Mouse (Mus musculus) hindbrain, embryonic 14.5 days (tissue): ENCODE data around the gene Gpc6. TPM values are rescaled to one million over a fixed set of nuclear protein-coding genes. Genes with fewer than 3 reads are reported as not detected.
A peak's percentile ranks its signal among the peaks of the same experiment; 100 is the strongest.

Experiments
- ATAC-seq: fragments of 200-750 bp; cut with Nextera tagmentation; 2 replicates; pipeline ENCODE4 v1.8.0; 2017; ENCODE audit warnings: moderate number of reproducible peaks, mild to moderate bottlenecking, moderate TSS enrichment, moderate library complexity; ENCODE audit not compliant: low FRiP score
- DNase-seq: peaks from one replicate; pipeline ENCODE4 v3.0.0-alpha.2; 2015; ENCODE audit warnings: low spot score
- H3K27ac ChIP-seq: fragments of 300-500 bp; sonication (generic); 2 replicates; pipeline ENCODE4 v1.5.1; 2014; ENCODE audit warnings: mild to moderate bottlenecking, moderate library complexity
- H3K27me3 ChIP-seq: fragments of 300-500 bp; sonication (generic); 2 replicates; pipeline ENCODE4 v1.6.1; 2014; ENCODE audit warnings: mild to moderate bottlenecking, low read length, mixed read lengths; ENCODE audit not compliant: control insufficient read depth, insufficient read depth
- H3K36me3 ChIP-seq: fragments of 300-500 bp; sonication (generic); replicated peaks from 2 replicates; pipeline ENCODE4 v1.6.1; 2014; ENCODE audit not compliant: control insufficient read depth, insufficient read depth
- H3K4me1 ChIP-seq: fragments of 300-500 bp; sonication (generic); replicated peaks from 2 replicates; pipeline ENCODE4 v1.6.1; 2014; ENCODE audit warnings: antibody characterized with exemption, low read length, mixed read lengths; ENCODE audit not compliant: control insufficient read depth, insufficient read depth
- H3K4me2 ChIP-seq: fragments of 300-500 bp; sonication (generic); replicated peaks from 2 replicates; pipeline ENCODE4 v1.6.1; 2014; ENCODE audit warnings: mild to moderate bottlenecking, moderate library complexity
- H3K4me3 ChIP-seq: fragments of 300-500 bp; sonication (generic); replicated peaks from 2 replicates; pipeline ENCODE4 v1.5.1; 2014; ENCODE audit warnings: mild to moderate bottlenecking, low read length
- H3K9ac ChIP-seq: fragments of 300-500 bp; sonication (generic); 2 replicates; pipeline ENCODE4 v1.6.1; 2014
- H3K9me3 ChIP-seq: fragments of 300-500 bp; sonication (generic); 2 replicates; pipeline ENCODE4 v1.6.1; 2016; ENCODE audit warnings: low read length; ENCODE audit not compliant: control insufficient read depth
- WGBS: fragments of 180-500 bp; shearing (Covaris S2); extraction: QIAGEN DNeasy Blood & Tissue Kit; methylation state at CpG from one replicate; pipeline ENCODE4 v1.1.7; 2014; 5-methylcytosine and 5-hydroxymethylcytosine counted together
- polyA plus RNA-seq: library from polyadenylated mRNA; unstranded; fragments of >200 nt; fragmentation: Nextera tagmentation; extraction: Ambion mirVana; gene quantifications from 2 replicates; pipeline ENCODE4 v1.2.1, GENCODE M21; 2014

The Gpc6 gene
- polyA plus RNA-seq, 1 experiment from 2014 or later: 18.6 TPM

DNA sequence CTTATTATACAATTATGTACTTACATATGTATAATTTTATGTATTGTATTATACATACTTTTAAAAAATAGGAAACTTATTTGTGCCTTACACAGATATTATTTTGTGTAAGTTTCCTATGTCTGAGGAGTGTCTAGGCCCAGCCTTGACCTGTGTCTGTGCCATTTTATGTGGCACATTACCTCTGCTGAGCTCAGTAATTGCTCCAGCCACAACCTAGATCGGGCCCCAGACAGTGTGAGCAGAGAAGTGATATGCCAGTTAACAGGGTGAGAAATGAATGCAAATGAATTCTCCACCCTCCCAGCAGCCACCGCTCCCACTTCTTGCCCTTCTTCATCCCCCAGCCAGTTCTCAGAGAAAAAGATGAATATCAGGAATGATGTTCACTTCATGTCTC, 848.3 kb downstream of the Gpc6 start:
- no peaks in the 10 kb centered on the region for H3K9me3 ChIP-seq
- DNase-seq: no peak
- no peaks in the 10 kb centered on the region for H3K27me3 ChIP-seq
- no peaks in the 10 kb centered on the region for H3K36me3 ChIP-seq
- peaks cover 4% of the 10 kb centered on the region; the same call in 1 of the 2 replicates for H3K4me1 ChIP-seq
- no peak for ATAC-seq
- H3K4me2 ChIP-seq: no peak overlapping the region
- 34% methylated on average over 2 of the region's 2 CpGs for WGBS
- no peak overlapping the region for H3K27ac ChIP-seq
- no peak overlapping the region for H3K9ac ChIP-seq
- no peak overlapping the region for H3K4me3 ChIP-seq

DNA sequence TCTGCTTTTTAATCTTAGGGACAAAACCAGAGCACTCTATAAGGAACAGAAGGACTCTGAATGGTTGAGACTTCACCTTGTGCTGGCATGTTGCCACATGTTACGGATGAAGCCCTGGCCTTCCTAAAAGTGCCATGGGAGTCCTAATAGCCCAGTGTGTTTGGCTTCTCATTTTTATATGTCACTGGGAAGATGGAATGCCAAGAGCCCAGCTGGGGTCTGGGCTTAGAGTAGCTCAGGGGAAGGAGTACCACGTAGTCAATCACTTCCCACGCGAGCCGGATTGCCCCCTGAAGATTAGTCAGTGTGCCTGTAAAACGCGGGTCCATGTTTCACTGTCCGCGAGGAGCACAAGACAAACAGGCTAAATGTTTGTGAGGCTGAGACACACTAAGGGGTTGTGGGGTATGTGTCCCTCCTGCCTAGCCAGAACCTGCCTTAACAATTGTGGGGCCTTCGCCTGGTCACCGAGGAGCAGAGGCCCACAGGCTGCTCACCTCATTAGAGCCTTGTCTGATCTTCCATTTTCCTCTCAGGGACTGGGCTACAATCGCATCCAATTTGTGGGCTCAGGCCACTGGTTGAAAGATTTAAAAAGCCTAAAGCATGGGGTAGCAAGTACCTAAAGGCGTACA, 852.9 kb downstream of the Gpc6 start:
- Histone ChIP-seq H3K4me3 (no peak overlapping the region), H3K36me3 (no peaks in the 10 kb centered on the region), H3K27ac (no peak overlapping the region), H3K9ac (no peak overlapping the region), H3K9me3 (no peaks in the 10 kb centered on the region), H3K4me2 (no peak overlapping the region), H3K27me3 (no peaks in the 10 kb centered on the region; the same call in 1 of the 2 replicates), H3K4me1 (peaks cover 4% of the 10 kb centered on the region)
- WGBS: 48% methylated on average over 13 of the region's 13 CpGs
- peak; percentile 53; the same call in 1 of the 2 replicates for ATAC-seq
- DNase-seq: no peak

DNA sequence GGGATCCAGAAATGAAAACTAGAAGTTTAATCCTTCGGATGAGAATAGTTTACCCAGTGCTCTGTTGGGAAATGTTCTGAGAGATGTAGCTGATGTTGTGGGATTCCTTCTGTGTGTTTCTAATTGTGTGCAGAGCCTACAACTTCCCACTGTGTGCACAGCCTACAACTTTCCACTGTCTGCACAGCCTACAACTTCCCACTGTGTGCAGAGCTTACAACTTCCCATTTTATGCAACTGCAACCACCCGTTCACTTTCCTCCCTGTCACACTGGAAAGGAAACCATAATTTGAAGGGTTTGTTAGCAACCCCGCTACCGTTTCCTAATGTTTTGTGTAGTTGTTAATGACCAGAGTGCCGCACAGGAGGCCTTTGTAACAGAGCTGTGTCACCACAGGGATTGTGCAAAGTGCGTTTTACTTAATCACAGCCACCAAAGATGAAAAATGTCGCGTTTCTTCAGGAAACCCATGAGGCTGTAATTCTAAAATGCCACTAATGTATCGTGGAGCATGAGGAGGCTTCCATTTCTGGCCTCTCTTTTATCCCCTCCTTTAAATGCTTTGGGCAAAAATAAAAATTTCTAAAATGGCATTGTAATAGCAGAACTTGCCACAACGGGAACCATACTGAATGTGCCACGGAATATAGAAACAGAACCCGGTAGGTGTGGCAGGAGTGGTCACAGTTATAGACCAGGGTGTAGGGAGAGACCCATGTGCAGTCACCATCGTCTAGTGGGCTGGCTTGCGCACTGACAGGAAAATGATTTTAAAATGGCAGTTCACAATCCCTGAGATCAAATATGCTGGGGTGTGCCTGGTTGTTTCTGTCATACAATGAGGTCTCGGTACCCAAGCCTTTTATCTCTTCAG, 853.7 kb downstream of the Gpc6 start:
- Histone ChIP-seq H3K36me3 (no peaks in the 10 kb centered on the region), H3K4me1 (no peaks in the 10 kb centered on the region; the same call in none of the 2 replicates), H3K27ac (no peak overlapping the region), H3K9ac (no peak overlapping the region), H3K4me2 (no peak overlapping the region), H3K4me3 (no peak overlapping the region), H3K9me3 (no peaks in the 10 kb centered on the region), H3K27me3 (no peaks in the 10 kb centered on the region; the same call in 1 of the 2 replicates)
- no peak for ATAC-seq
- WGBS: 62% methylated on average over 15 of the region's 15 CpGs
- DNase-seq: no peak

DNA sequence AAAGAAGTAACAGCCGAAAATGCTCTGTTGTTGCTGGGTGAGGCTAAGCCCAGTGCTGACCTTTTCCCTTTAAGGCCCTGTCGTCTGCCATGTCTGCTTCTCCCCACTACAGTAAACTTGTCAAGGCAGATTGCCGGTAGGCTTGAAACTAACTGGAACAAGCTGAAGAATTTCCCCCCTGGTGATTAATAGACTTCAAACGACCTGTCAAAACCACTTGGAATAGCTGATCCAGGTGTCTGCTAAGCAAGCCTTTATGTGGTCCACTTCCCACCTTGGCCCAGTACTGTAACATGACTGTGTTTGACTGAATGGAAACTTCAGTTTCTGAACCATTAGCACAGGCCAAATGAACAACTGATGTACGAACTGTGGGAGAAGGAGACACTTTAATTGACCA, 856.6 kb downstream of the Gpc6 start:
- H3K36me3 ChIP-seq: no peaks in the 10 kb centered on the region
- H3K9ac ChIP-seq: no peak overlapping the region
- no peak for DNase-seq
- no peak for ATAC-seq
- no peak overlapping the region for H3K4me2 ChIP-seq
- no peak overlapping the region for H3K4me3 ChIP-seq
- peaks cover 5% of the 10 kb centered on the region for H3K4me1 ChIP-seq
- no peak overlapping the region for H3K27ac ChIP-seq
- H3K9me3 ChIP-seq: no peaks in the 10 kb centered on the region
- H3K27me3 ChIP-seq: no peaks in the 10 kb centered on the region; the same call in 1 of the 2 replicates
- WGBS: 66% methylated on average over 5 of the region's 5 CpGs

DNA sequence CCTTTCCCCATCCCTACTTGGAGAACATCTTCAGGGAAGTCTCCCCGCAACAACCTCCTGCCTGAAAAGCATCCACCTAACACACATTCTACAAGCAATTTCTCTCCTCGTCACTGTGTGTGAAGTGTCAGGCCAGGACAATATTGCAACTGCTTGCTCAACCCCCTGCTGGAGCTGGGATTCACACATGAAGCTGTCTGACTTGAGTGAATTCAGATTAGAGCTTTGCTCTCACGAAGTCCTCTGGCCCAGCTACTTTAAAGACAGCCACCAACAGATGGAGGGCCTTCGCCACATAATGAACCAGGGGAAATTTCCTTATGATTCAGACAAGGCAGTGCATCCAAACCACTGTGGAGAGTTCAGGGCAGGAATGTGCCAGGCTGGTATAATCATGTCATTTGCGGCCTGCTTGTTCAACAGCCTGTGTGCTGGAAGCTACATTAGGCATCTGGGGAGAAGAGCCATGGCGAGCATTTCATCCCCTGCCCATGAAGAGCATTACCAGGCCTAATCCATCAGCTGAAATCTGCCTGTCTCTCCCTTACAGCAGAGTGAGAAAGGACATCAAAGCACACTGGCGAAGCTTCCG, 858.7 kb downstream of the Gpc6 start:
- Histone ChIP-seq H3K9ac (peak overlapping the region; percentile 7; the same call in 1 of the 2 replicates), H3K4me1 (peaks cover 5% of the 10 kb centered on the region), H3K36me3 (no peaks in the 10 kb centered on the region), H3K4me2 (no peak overlapping the region), H3K27ac (no peak overlapping the region), H3K4me3 (no peak overlapping the region), H3K27me3 (no peaks in the 10 kb centered on the region; the same call in 1 of the 2 replicates), H3K9me3 (no peaks in the 10 kb centered on the region)
- peak; percentile 56; the same call in 1 of the 2 replicates for ATAC-seq
- WGBS: 56% methylated on average over 8 of the region's 8 CpGs
- DNase-seq: no peak

DNA sequence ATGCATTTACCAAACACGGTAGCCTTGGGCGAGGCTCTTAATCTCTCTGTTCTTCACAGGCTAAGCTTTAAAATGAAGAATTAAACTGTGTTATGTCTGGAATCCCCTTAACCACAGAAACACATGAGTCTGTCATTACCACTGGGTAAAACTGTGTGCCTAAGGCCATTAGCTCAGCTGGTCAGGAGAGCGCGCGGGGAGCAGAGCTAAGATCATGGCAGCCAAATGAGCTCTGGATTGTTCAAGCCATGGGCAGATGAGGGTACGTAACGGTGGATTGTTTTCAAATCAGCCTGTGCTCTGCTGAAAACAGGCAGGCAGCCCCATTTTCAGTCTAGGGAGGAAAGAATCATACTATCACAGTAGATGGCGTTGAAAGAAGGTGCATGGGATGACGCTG, 859.8 kb downstream of the Gpc6 start:
- ATAC-seq: 0 out of 2 replicates have a peak, but pooled peaks have one; percentile 32
- Histone ChIP-seq H3K4me2 (no peak overlapping the region), H3K9ac (no peak overlapping the region), H3K4me3 (no peak overlapping the region), H3K36me3 (no peaks in the 10 kb centered on the region), H3K27me3 (no peaks in the 10 kb centered on the region; the same call in 1 of the 2 replicates), H3K27ac (no peak overlapping the region), H3K4me1 (peaks cover 5% of the 10 kb centered on the region), H3K9me3 (no peaks in the 10 kb centered on the region)
- no peak for DNase-seq
- WGBS: 65% methylated on average over 9 of the region's 9 CpGs

DNA sequence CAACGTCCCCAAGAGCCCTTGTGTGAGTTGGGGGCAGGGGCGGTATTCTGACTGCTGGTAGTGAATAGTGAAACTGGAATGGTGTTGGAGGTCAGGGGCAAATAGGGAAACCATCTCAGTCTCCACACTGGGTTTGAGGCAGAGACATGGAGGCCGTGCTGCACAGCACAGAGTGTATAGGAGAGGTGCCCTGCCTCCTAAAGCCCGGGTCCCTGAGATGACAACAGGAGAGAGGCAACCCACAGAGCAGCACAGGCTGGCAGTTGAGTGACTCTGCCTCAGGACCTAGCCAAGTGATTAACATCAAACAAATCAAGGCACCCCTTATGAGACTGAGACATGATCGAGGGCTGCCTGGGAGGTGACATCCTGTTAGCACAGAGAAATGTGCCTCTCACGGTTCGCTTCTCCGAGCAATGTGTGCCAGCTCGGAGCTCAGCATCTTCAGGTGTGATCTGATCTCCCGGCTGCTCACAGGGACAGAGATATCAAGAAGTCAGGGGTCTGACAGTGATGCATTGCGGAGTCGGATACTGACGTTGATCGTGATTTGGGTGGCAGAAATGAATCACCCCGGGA, 860.5 kb downstream of the Gpc6 start:
- H3K4me3 ChIP-seq: no peak overlapping the region
- H3K36me3 ChIP-seq: no peaks in the 10 kb centered on the region
- no peak overlapping the region for H3K9ac ChIP-seq
- no peak overlapping the region for H3K4me2 ChIP-seq
- no peaks in the 10 kb centered on the region for H3K9me3 ChIP-seq
- peak; percentile 49; the same call in 1 of the 2 replicates for ATAC-seq
- no peak overlapping the region for H3K27ac ChIP-seq
- H3K27me3 ChIP-seq: no peaks in the 10 kb centered on the region
- peaks cover 5% of the 10 kb centered on the region for H3K4me1 ChIP-seq
- WGBS: 62% methylated on average over 15 of the region's 15 CpGs
- no peak for DNase-seq

DNA sequence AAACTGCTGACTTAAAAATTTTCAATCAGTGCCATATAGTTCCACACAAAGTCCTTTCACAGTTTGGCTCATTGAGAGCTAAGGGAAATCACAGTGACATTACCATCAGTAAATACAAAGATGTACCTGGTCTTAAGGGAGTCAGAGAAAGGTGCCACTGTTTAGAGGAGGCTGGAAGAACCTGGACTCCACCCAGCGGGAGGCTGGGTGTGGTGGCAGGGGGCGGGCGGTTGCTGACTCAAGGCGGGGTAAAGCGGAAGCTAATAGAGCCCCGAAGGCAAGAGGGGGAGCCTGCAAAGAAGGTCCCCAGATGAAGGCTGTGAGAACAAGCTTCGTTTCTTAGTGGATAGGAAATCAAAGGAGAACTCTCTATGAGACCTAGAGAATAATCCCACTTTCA, 861.5 kb downstream of the Gpc6 start:
- peaks cover 5% of the 10 kb centered on the region for H3K4me1 ChIP-seq
- no peak overlapping the region for H3K4me3 ChIP-seq
- no peaks in the 10 kb centered on the region for H3K27me3 ChIP-seq
- H3K4me2 ChIP-seq: no peak overlapping the region
- H3K9me3 ChIP-seq: no peaks in the 10 kb centered on the region
- H3K9ac ChIP-seq: no peak overlapping the region
- H3K36me3 ChIP-seq: no peaks in the 10 kb centered on the region
- ATAC-seq (no peak), DNase-seq (no peak)
- H3K27ac ChIP-seq: no peak overlapping the region
- 60% methylated on average over 7 of the region's 7 CpGs for WGBS

DNA sequence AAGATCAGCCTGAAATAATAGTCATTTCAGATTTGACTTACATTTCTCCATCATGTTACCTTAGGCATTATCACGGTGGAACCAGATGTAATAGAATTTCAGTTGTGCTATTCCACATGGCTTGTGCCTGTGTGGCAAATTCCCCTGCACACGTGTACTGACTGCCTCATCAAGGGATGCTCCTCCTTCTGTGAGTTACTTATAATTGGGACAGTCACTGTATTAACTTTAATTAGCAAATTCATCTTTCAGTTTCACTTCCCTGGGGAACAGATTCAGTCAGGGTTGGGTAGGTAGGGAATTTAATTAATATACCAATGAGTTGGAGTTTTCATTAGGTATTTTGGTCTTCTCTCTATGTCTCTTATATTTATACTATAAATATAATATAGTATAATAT, 869.8 kb downstream of the Gpc6 start:
- Histone ChIP-seq H3K4me3 (no peak overlapping the region), H3K27ac (no peak overlapping the region), H3K9me3 (no peaks in the 10 kb centered on the region), H3K9ac (no peak overlapping the region), H3K36me3 (no peaks in the 10 kb centered on the region), H3K4me1 (no peaks in the 10 kb centered on the region), H3K27me3 (no peaks in the 10 kb centered on the region), H3K4me2 (no peak overlapping the region)
- ATAC-seq: peak; percentile 64; the same call in 1 of the 2 replicates
- DNase-seq: peak; percentile 53
- 39% methylated on average over 2 of the region's 2 CpGs for WGBS
